Mouse (Mus musculus): ENCODE results near the gene Epha2.

DNA sequence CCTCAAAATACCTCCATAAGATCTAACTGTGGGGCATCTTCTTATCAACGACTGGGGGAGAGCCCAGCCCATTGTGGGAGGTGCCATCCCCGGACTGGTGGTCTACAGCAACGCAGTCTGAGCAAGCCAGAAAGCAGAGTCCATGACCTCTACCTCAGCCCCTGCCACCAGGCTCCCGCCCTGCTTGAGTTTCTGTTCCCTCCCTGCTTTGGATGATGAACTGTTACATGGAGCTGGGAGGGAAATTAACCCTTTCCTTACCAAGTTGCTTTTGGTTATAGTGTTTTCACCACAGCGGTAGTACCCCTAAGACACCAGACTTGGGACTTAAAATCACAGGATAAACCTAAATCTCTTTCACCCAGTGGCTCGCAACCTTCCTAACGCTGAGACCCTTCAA is 50.9 kb downstream of the Epha2 start:
- TF ChIP-seq POLR2A (IDR thresholded peaks at IDR 0.05; ENCODE audit: low read depth, low read length) (no peak), CTCF (IDR thresholded peaks at IDR 0.05; ENCODE audit: extremely low read depth, insufficient read length, insufficient replicate concordance, low read depth, low read length) (no peak)

Measured in small intestine, adult 2 months (tissue).